Mouse (Mus musculus) spleen, postnatal 10 days (tissue): ENCODE results near the gene Acadm.

Source experiments
- DNase-seq, 2 experiments: peaks; one replicate each; pipeline ENCODE4 v3.0.0; 2021 to 2022; ENCODE audit warnings: low spot score in 2 of 2

The Acadm gene

DNA sequence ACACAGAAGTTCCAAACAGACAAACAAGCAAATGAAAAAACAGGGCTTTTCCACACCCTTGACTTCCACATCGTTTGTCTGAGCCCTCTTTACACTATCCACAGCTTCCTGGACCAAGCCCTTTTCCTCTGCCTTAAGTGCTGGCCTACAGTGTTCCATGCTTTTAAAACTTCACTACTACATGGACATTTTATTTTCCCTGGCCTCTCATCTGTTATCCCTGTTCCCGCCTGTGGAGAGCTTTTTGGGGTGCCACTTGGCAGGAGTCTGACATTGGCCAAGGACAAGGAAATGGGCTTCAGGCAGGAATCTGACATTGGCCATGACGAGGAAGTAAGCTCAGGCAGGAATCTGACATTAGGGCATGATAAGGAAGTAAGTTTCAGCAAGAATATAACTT, 41.8 kb downstream of the Acadm start:
- no peak for DNase-seq

- no peak for DNase-seq
These were observed 42.5 kb downstream of the Acadm start for GRCm38 (mm10) chr3:153901904-153902303.

- no peak for DNase-seq
These were observed 47.2 kb downstream of the Acadm start for GRCm38 (mm10) chr3:153897216-153897615.

GRCm38 (mm10) chr3:153895454-153895853, 49.0 kb downstream of the Acadm start:
- no peak for DNase-seq

- DNase-seq = no peak
These were observed 55.1 kb downstream of the Acadm start for GRCm38 (mm10) chr3:153889188-153889781.

- no peak for DNase-seq
These were observed 56.3 kb downstream of the Acadm start for GRCm38 (mm10) chr3:153888141-153888540.

DNA sequence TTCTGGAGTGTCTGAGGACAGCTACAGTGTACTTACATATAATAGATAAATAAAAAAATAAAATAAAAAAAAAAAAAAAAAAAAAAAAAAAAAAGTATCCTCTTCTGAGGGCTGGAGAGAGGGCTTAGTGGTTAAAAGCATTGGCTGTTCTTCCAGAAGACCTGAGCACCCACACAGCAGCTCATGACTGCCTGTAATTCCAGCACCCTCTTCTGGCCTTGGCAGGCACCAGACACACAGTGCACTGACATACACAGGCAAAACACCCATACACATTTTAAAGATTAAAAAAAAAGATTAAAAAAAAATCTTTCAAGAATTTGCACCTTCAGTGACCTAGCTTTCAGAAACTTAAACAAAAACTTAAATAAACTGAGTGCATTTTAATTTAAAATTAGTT, 58.1 kb downstream of the Acadm start:
- DNase-seq = no peak
